Mouse (Mus musculus) testis, adult 10 weeks (tissue): ENCODE measurements around the gene Nps. TPM values are rescaled to one million over a fixed set of nuclear protein-coding genes. Genes with fewer than 3 reads are reported as not detected.

Source experiments
- polyA plus RNA-seq: library from polyadenylated mRNA; stranded (reverse); fragments of 350-450 nt; fragmentation: Illumina TruSeq; extraction: RNeasy Lipid Tissue Mini Kit (QIAGEN cat#74804); gene quantifications from one replicate; pipeline ENCODE4 v1.2.3, GENCODE M21; 2014; ENCODE audit warnings: low read depth, low replicate concordance

Gene Nps
- 4.5 TPM for polyA plus RNA-seq

DNA sequence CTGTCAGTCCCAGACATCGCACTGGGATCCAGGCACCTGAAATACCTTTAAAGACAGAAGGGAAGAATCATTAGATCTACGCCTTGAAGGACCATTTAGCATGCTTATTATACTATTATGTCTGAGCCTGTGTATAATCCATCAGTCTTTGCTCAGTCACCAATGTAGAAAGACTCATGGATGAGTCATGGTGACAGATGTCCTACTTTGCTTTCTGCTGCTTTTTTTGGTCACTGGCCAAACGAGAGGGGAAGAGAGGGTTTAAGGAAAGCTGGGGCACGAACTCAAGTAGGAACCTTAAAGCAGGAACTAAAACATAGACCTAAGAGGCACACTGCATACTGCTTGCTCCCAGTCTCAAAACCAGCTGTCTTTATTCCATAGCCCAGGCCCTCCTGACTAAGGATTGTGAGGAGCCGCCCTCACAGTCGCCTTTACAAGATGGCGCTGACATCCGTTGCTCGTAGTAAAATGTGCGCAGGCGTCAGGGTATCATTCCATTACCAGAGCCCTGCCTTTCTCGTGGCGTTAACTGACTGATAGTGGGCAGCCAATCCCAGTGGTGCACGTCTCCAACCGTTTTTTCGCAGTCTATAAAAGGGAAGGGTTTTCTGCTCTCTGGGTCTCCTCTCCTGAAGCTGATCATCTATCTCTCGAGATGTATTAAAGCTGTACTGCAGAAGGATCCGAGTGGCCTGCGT lies at the start of gene Nps:
Nps (plus strand) TSS at position 651 of the 701 bp plus-strand sequence.

Other genes starting within 250 kb of the Nps start
- not detected for gene Foxi2, start 151.6 kb downstream of the Nps start, polyA plus RNA-seq